In the genomic region with DNA sequence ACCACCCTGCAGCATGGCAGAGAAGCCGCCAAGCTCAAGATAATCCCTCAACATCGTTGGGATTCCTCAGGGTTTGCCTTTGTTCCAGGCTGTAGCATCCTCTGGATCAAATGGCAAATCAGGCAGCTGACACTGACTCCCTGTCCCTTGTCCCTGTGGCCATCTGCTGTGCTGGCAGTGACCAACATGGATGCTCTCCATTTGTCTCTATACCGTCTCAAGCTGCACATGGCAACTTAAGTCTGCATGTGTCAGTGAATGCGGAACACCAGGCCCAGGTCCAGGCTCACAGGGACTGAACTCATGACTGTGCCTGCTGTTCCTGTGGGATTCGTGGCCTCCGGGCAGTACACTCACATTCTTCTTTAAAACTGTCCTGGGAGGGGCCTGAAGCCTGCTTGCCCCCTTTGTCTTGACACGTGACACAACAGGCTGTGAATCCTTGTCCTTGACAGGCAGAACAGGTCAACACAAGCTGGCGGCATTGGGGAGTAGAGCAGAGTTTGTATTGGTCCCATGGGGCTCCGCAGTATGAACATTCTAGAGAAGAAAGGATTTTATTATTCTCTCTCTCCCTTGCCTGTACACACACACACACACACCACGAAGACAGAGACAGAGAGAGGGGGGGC, we compare ENCODE assay signal across 10 mouse cellular contexts. TPM values are rescaled to one million over a fixed set of nuclear protein-coding genes. Genes with fewer than 3 reads are reported as not detected.
A peak's percentile ranks its signal among the peaks of the same experiment; 100 is the strongest.
DNase-seq lines count a peak whose midpoint lies in the region; ATAC-seq and TF ChIP-seq lines count a peak whose summit lies in the region.
"Had no signal": no experiment of that assay in that cellular context is flagged by ENCODE, and none has a peak within 500 bp of the region (broad histone marks: within the 10 kb centered on the region; RNA-seq: fewer than 3 reads in every experiment).

No protein-coding gene starts in this region.

- no peaks in the 10 kb centered on the region for H3K27me3 ChIP-seq in hindbrain, postnatal 0 days (ENCODE audit: insufficient read depth, low read length)
- no peaks in the 10 kb centered on the region for H3K27me3 ChIP-seq in hindbrain, embryonic 13.5 days
- H3K27me3 ChIP-seq in heart, embryonic 13.5 days (replicated peaks) = no peaks in the 10 kb centered on the region
- H3K27me3 ChIP-seq in forebrain, embryonic 16.5 days (replicated peaks; ENCODE audit: control insufficient read depth, insufficient read depth, low read length) = no peaks in the 10 kb centered on the region

- WGBS in hindbrain, postnatal 0 days = 63% methylated on average over 10 of the region's 10 CpGs
- WGBS in hindbrain, embryonic 13.5 days = 64% methylated on average over 10 of the region's 10 CpGs
- WGBS in heart, embryonic 13.5 days = 69% methylated on average over 10 of the region's 10 CpGs
- 80% methylated on average over 10 of the region's 10 CpGs for WGBS in forebrain, embryonic 16.5 days

- no peak overlapping the region for H3K4me2 ChIP-seq in hindbrain, postnatal 0 days (ENCODE audit: low read depth, low read length)
- no peak overlapping the region for H3K4me2 ChIP-seq in hindbrain, embryonic 13.5 days
- no peak overlapping the region for H3K4me2 ChIP-seq in heart, embryonic 13.5 days
- no peak overlapping the region for H3K4me2 ChIP-seq in forebrain, embryonic 16.5 days (ENCODE audit: low read length)

- H3K4me1 ChIP-seq in hindbrain, postnatal 0 days (ENCODE audit: insufficient read depth, low read length) = no peaks in the 10 kb centered on the region
- no peaks in the 10 kb centered on the region for H3K4me1 ChIP-seq in hindbrain, embryonic 13.5 days (replicated peaks)
- H3K4me1 ChIP-seq in heart, embryonic 13.5 days = 0 out of 2 replicates have a peak, but pooled peaks cover 4% of the 10 kb centered on the region
- H3K4me1 ChIP-seq in forebrain, embryonic 16.5 days (replicated peaks; ENCODE audit: control insufficient read depth, insufficient read depth, low read length) = no peaks in the 10 kb centered on the region

- TF ChIP-seq CTCF in hindbrain, postnatal 0 days (IDR thresholded peaks at IDR 0.05; ENCODE audit: low read depth) = no peak

- DNase-seq in hindbrain, postnatal 0 days (ENCODE audit: low spot score) = peak; percentile 63
- DNase-seq in brain, adult 2 months (ENCODE audit: low read depth, low spot score) = peak; percentile 95
- no peak for DNase-seq in natural killer cell, adult 2 months (ENCODE audit: low spot score in 2 of 2)
- DNase-seq: adrenal gland, adult 2 months; lung, postnatal 4 days; thymus, postnatal 14 days had no signal

- H3K9ac ChIP-seq in hindbrain, postnatal 0 days (replicated peaks; ENCODE audit: low read length) = no peak overlapping the region
- no peak overlapping the region for H3K9ac ChIP-seq in hindbrain, embryonic 13.5 days
- no peak overlapping the region for H3K9ac ChIP-seq in heart, embryonic 13.5 days
- no peak overlapping the region for H3K9ac ChIP-seq in forebrain, embryonic 16.5 days (replicated peaks; ENCODE audit: low read depth, low read length)

- peaks cover 55% of the 10 kb centered on the region for H3K36me3 ChIP-seq in hindbrain, postnatal 0 days (ENCODE audit: insufficient read depth, low read length)
- peaks cover 82% of the 10 kb centered on the region for H3K36me3 ChIP-seq in hindbrain, embryonic 13.5 days
- peaks cover 99% of the 10 kb centered on the region for H3K36me3 ChIP-seq in heart, embryonic 13.5 days
- H3K36me3 ChIP-seq in forebrain, embryonic 16.5 days (ENCODE audit: control insufficient read depth, insufficient read depth) = peaks cover 27% of the 10 kb centered on the region

- H3K27ac ChIP-seq in hindbrain, postnatal 0 days = peak overlapping the region; percentile 60
- no peak overlapping the region for H3K27ac ChIP-seq in hindbrain, embryonic 13.5 days
- peak overlapping the region; percentile 21 for H3K27ac ChIP-seq in heart, embryonic 13.5 days (replicated peaks)
- H3K27ac ChIP-seq in forebrain, embryonic 16.5 days (ENCODE audit: low read length) = no peak overlapping the region

- peak; percentile 73 for ATAC-seq in hindbrain, postnatal 0 days
- ATAC-seq in hindbrain, embryonic 13.5 days (ENCODE audit: low FRiP score) = no peak
- ATAC-seq in cerebellum, adult (ENCODE audit: insufficient number of reproducible peaks, low FRiP score, low TSS enrichment) = peak; percentile 90
- no peak for ATAC-seq in heart, embryonic 13.5 days (ENCODE audit: extremely low read depth, insufficient number of reproducible peaks, low FRiP score, low TSS enrichment)
- no peak for ATAC-seq in forebrain, embryonic 16.5 days

- no peaks in the 10 kb centered on the region for H3K9me3 ChIP-seq in hindbrain, postnatal 0 days (ENCODE audit: low read length)
- no peaks in the 10 kb centered on the region for H3K9me3 ChIP-seq in hindbrain, embryonic 13.5 days
- no peaks in the 10 kb centered on the region for H3K9me3 ChIP-seq in heart, embryonic 13.5 days
- H3K9me3 ChIP-seq in forebrain, embryonic 16.5 days (ENCODE audit: control insufficient read depth, low read length) = no peaks in the 10 kb centered on the region

- no peak overlapping the region for H3K4me3 ChIP-seq in hindbrain, postnatal 0 days (ENCODE audit: low read length)
- H3K4me3 ChIP-seq in hindbrain, embryonic 13.5 days = no peak overlapping the region
- H3K4me3 ChIP-seq in heart, embryonic 13.5 days = no peak overlapping the region
- no peak overlapping the region for H3K4me3 ChIP-seq in forebrain, embryonic 16.5 days (replicated peaks; ENCODE audit: low read length)

RNA-seq across cellular contexts. Expression of gene Ncbp1, which starts 21.8 kb away (rescaled TPM):
- 34.8 and 35.3 TPM in 2 replicates for total RNA-seq in hindbrain, postnatal 0 days (2014; rRNA removed)
- 44.7 and 46.2 TPM in 2 replicates for polyA plus RNA-seq in hindbrain, postnatal 0 days (2015; fragmentation: Nextera tagmentation; extraction: Ambion mirVana)
- polyA plus RNA-seq in hindbrain, embryonic 13.5 days (2015; fragmentation: Nextera tagmentation; extraction: Ambion mirVana) = 87.5 and 91.0 TPM in 2 replicates
- 43.8 and 45.3 TPM in 2 replicates for polyA plus RNA-seq in heart, embryonic 13.5 days (2015; fragmentation: Nextera tagmentation; extraction: Ambion mirVana)
- polyA plus RNA-seq in forebrain, embryonic 16.5 days (2015; fragmentation: Nextera tagmentation; extraction: Ambion mirVana) = 98.8 and 107 TPM in 2 replicates

RNA-seq across cellular contexts. Expression of gene Tstd2, which starts 21.8 kb away (rescaled TPM):
- total RNA-seq in hindbrain, postnatal 0 days (2014; rRNA removed) = 20.2 and 25.5 TPM in 2 replicates
- 18.5 and 22.4 TPM in 2 replicates for polyA plus RNA-seq in hindbrain, postnatal 0 days (2015; fragmentation: Nextera tagmentation; extraction: Ambion mirVana)
- 37.7 and 42.0 TPM in 2 replicates for polyA plus RNA-seq in hindbrain, embryonic 13.5 days (2015; fragmentation: Nextera tagmentation; extraction: Ambion mirVana)
- polyA plus RNA-seq in heart, embryonic 13.5 days (2015; fragmentation: Nextera tagmentation; extraction: Ambion mirVana) = 25.9 and 26.8 TPM in 2 replicates
- 32.3 and 37.7 TPM in 2 replicates for polyA plus RNA-seq in forebrain, embryonic 16.5 days (2015; fragmentation: Nextera tagmentation; extraction: Ambion mirVana)

Comparison
In these comparisons a context has a peak if more than half of its experiments do, and no peak if none do; other contexts are left out.
1. ATAC-seq: peak in hindbrain, postnatal 0 days (single experiment) and cerebellum, adult (single experiment); none in hindbrain, embryonic 13.5 days (single experiment), heart, embryonic 13.5 days (single experiment) and forebrain, embryonic 16.5 days (single experiment).
2. H3K27ac ChIP-seq: peak in hindbrain, postnatal 0 days (single experiment) and heart, embryonic 13.5 days (single experiment); none in hindbrain, embryonic 13.5 days (single experiment) and forebrain, embryonic 16.5 days (single experiment).
3. DNase-seq: peak in hindbrain, postnatal 0 days (single experiment) and brain, adult 2 months (single experiment); none in natural killer cell, adult 2 months (0 of 2).